Mouse (Mus musculus): ENCODE measurements at regions not wholly inside any gene's neighbourhood (a gene's known extent, or its start where the extent isn't known, plus 50 kb on each side); places are given as distances from the start of the nearest gene placed in this dataset.

DNA sequence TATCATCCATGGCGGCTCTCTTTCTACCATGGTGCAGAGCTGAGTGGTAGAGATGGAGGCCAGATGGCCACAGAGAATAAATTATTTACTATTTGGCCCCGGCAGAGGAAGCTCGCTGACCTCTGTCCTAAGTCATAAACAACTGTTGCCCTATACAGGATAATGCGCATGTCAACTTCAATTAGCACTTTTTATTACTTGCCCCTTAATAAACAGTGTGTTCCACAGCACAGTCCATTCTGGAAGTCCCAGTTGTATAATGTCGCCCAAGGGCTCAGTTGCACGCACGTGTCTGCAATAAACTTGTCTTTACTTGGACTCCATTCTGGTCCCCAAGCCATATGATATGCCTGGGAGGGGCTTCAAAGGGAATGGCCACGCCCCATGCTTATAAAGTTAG, 150.1 kb upstream of the Runx1 start:
- no peak for DNase-seq (ENCODE audit: low read depth)

- DNase-seq (ENCODE audit: low read depth) = no peak
Observed at GRCm38 (mm10) chr16:92975090-92975489, 149.1 kb upstream of the Runx1 start.

DNA sequence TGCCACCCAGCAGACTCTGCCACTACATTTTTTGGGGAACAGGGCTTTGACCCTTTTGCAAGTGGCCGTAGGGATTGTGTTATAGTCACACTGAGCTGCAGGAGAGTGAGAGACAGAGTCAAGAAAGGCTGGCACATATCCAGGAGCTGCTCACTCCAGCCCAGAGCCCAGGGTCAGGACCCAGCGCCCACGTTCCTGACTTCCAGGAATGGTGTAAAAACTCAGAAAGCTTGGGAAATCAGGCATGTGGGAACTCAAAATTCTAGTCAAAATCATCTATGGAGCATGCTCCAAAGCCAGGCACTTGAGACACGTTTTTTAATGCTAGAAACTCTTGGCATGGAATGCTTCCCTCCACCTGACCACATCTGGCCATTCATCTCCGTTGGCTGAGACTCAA, 146.7 kb upstream of the Runx1 start:
- DNase-seq (ENCODE audit: low read depth) = no peak

GRCm38 (mm10) chr16:92971956-92972355, 146.0 kb upstream of the Runx1 start:
- no peak for DNase-seq (ENCODE audit: low read depth)

GRCm38 (mm10) chr16:92970587-92970986, 144.6 kb upstream of the Runx1 start:
- no peak for DNase-seq (ENCODE audit: low read depth)

DNA sequence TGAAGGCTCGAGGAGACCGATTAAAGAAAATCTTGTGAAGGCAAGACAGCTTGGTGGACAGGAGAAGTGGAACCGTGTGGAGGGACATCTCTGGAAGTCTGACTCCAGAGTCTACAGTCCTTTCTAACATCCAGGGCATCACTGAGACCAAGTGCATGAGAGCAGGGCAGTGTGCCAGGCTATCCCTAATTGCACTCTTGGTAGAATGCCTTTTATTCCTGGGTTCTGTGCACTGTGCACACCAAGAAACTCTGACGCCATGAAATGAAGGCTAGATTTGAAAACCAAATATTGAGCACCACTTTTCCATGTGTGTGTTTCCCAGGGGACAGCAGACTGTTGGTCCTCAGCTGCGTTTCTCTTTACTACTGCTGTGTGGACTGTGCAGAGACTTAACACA, 143.1 kb upstream of the Runx1 start:
- DNase-seq (ENCODE audit: low read depth) = no peak

- no peak for DNase-seq (ENCODE audit: low read depth)
Observed at GRCm38 (mm10) chr16:92966069-92966866, 140.3 kb upstream of the Runx1 start.

DNA sequence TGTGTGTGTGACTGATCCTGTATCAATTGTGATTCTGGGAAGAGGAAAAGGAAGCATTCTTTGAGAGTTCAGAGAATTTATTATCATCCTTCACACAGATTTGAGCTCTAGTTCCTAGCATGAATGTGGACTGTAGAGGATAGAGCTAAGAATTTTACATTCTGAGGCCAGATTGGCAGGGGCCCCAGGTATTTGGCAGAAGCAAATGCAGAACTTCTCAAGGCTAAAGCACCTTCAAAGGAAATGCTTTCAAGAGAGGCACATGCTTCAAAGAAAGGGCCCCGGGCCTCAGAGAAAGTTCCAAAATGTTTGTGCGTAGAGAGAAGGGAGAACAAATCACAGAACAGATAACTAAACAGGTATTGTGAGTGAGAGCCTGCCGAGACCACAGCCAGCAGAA, 139.7 kb upstream of the Runx1 start:
- no peak for DNase-seq (ENCODE audit: low read depth)

- no peak for DNase-seq (ENCODE audit: low read depth)
Observed at GRCm38 (mm10) chr16:92963582-92963981, 137.6 kb upstream of the Runx1 start.

- DNase-seq (ENCODE audit: low read depth) = no peak
Observed at GRCm38 (mm10) chr16:92961361-92961760, 135.4 kb upstream of the Runx1 start.

- no peak for DNase-seq (ENCODE audit: low read depth)
Observed at GRCm38 (mm10) chr16:92960740-92961139, 134.8 kb upstream of the Runx1 start.

GRCm38 (mm10) chr16:92958967-92959366, 133.0 kb upstream of the Runx1 start:
- DNase-seq (ENCODE audit: low read depth) = no peak

GRCm38 (mm10) chr16:92958146-92958545, 132.2 kb upstream of the Runx1 start:
- DNase-seq (ENCODE audit: low read depth) = no peak

DNA sequence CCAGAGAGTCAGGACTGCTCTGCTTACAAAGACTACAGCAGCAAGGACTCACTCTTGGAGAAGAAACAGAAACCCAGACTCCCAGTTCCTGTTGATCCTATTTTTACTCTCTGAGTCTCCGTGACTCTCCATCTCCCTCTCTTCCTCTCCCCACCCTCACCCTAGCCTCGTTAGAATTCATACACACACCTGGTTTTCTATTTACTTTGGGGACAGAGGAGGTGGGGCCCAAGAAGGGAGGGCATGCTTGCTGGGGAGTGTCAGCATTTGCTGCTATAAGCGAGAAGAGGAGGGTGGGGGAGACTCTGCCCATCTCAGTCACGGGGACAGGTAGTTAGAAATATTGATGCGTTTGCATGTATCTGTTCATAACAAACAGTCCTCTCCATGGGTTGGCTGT, 129.6 kb upstream of the Runx1 start:
- no peak for DNase-seq (ENCODE audit: low read depth)

DNA sequence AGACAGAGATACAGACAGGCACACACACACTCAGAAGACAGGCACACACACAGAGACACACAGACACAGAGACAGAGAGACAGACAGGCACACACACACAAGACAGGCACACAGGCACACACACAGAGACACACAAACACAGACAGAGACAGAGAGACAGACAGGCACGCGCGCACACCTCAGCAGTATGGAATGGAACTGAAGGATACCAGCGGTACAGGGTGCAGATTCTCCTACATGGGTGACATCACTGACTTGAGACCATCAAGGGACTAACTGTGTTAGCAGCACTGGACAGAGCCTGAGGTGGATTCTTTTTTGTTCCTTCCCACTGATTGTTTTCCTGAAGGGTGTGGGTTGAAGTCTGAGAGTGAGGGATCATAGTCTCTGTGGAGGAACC, 129.1 kb upstream of the Runx1 start:
- no peak for DNase-seq (ENCODE audit: low read depth)

GRCm38 (mm10) chr16:92953936-92954654, 128.1 kb upstream of the Runx1 start:
- peak; percentile 88 for DNase-seq (ENCODE audit: low read depth)

- DNase-seq (ENCODE audit: low read depth) = no peak
Observed at GRCm38 (mm10) chr16:92952336-92953097, 126.6 kb upstream of the Runx1 start.

GRCm38 (mm10) chr16:92951516-92951915, 125.6 kb upstream of the Runx1 start:
- DNase-seq (ENCODE audit: low read depth) = no peak

DNA sequence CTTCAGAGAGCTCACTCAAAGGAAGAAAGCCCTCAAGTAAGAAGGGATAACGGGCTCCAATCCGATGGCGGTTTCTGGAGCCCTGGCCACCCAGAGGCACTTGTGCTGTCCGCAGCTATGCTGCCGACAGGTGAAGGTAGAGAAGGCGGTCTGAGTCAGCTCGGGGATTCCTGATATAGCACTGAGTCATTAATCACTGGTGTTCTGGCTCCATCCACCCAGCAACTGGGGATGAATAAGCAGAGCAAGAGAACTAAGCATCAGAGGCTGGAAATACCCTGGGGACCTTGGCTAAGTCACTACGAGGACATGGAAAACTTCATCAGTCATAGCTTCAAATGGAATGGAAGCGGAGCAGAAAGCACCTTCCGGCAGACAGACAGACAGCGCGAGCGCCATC, 122.5 kb upstream of the Runx1 start:
- DNase-seq (ENCODE audit: low read depth) = no peak

GRCm38 (mm10) chr16:92946554-92946953, 120.6 kb upstream of the Runx1 start:
- no peak for DNase-seq (ENCODE audit: low read depth)

DNA sequence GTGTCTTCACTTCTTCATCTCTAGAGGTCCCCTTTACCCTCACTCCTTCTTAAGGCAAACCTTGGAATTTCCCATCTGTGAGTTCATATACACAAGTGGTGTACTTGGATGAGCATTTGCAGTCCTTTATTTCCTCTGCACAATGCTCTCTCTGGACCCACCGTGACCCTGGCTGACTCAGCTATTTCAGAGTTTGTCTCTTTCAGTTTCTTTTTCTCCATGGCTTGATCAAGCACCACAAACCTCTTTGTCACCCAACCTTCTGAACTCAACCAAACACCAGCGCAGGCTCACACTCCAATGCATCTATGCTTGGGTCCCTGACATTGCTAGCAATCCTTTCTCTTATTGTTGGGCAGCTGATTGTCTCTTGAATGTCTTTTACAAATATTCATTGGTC, 118.0 kb upstream of the Runx1 start:
- no peak for DNase-seq (ENCODE audit: low read depth)

- no peak for DNase-seq (ENCODE audit: low read depth)
Observed at GRCm38 (mm10) chr16:92939618-92940017, 113.7 kb upstream of the Runx1 start.

All from gonadal fat pad, adult 2 months (tissue).